Mouse (Mus musculus) CD4-positive naive resting alpha-beta T cell, adult 57 days (primary cell): Measurements from ENCODE around the gene Sbno2. TPM values are rescaled to one million over a fixed set of nuclear protein-coding genes. Genes with fewer than 3 reads are reported as not detected.

ENCODE experiments used
- total RNA-seq: library from RNA; stranded (reverse); gene quantifications from one replicate; pipeline ENCODE4 v1.2.4, GENCODE M21; 2023

Gene Sbno2
- total RNA-seq, result 103 TPM

GRCm38 (mm10) chr10:80105460-80105859, at the start of gene Sbno2:
Sbno2 (minus strand) TSS chr10:80105571.

GRCm38 (mm10) chr10:80147719-80148601, 42.6 kb upstream of the Sbno2 start, which contains the start of gene Midn:
Midn (plus strand) TSS chr10:80148272.

GRCm38 (mm10) chr10:80140666-80141035, 35.3 kb upstream of the Sbno2 start, which contains the start of gene Cbarp:
Cbarp (minus strand) TSS chr10:80140835.

GRCm38 (mm10) chr10:80138553-80139438, 33.4 kb upstream of the Sbno2 start, which contains the start of gene Atp5d:
Atp5d (plus strand) TSS chr10:80138632.

GRCm38 (mm10) chr10:80115290-80115943, 10.0 kb upstream of the Sbno2 start, which contains the start of gene Stk11:
Stk11 (plus strand) TSS chr10:80115803.

GRCm38 (mm10) chr10:80047041-80047565, 58.3 kb downstream of the Sbno2 start, which contains the start of gene Gpx4:
Gpx4 (plus strand) TSS chr10:80047166.

GRCm38 (mm10) chr10:80039559-80039979, 65.8 kb downstream of the Sbno2 start, which contains the start of gene Polr2e:
Polr2e (minus strand) TSS chr10:80039795.

GRCm38 (mm10) chr10:80016511-80016910, 88.9 kb downstream of the Sbno2 start, which contains the start of gene Arhgap45:
Arhgap45 (plus strand) TSS chr10:80016653.

Other genes with a start within 250 kb of the Sbno2 start
- gene Prtn3, start 231.1 kb downstream of the Sbno2 start, total RNA-seq, result not detected
- 1.0 TPM for gene Plppr3, start 230.9 kb downstream of the Sbno2 start, total RNA-seq
- gene Elane, start 219.3 kb downstream of the Sbno2 start, total RNA-seq, result 0.83 TPM
- gene Cfd, start 214.7 kb downstream of the Sbno2 start, total RNA-seq, result not detected
- 59.4 TPM for gene Med16, start 196.6 kb downstream of the Sbno2 start, total RNA-seq
- not detected for gene Gm26602, start 194.7 kb downstream of the Sbno2 start, total RNA-seq
- gene Kiss1r, start 188.6 kb downstream of the Sbno2 start, total RNA-seq, result 0.65 TPM
- gene R3hdm4, start 184.4 kb downstream of the Sbno2 start, total RNA-seq, result 119 TPM
- 8.4 TPM for gene Arid3a, start 178.5 kb downstream of the Sbno2 start, total RNA-seq
- gene Wdr18, start 145.4 kb downstream of the Sbno2 start, total RNA-seq, result 48.5 TPM
- 0.68 TPM for gene Grin3b, start 134.9 kb downstream of the Sbno2 start, total RNA-seq
- gene Tmem259, start 121.2 kb downstream of the Sbno2 start, total RNA-seq, result 158 TPM
- 442 TPM for gene Cnn2, start 117.0 kb downstream of the Sbno2 start, total RNA-seq
- gene Abca7, start 109.1 kb downstream of the Sbno2 start, total RNA-seq, result 80.3 TPM
- 901 TPM for gene Arhgap45, start 88.9 kb downstream of the Sbno2 start, total RNA-seq
- 75.3 TPM for gene Polr2e, start 65.8 kb downstream of the Sbno2 start, total RNA-seq
- 154 TPM for gene Gpx4, start 58.4 kb downstream of the Sbno2 start, total RNA-seq
- gene Stk11, start 10.2 kb upstream of the Sbno2 start, total RNA-seq, result 140 TPM
- gene Atp5d, start 33.1 kb upstream of the Sbno2 start, total RNA-seq, result 168 TPM
- gene Cbarp, start 35.3 kb upstream of the Sbno2 start, total RNA-seq, result 38.2 TPM
- 101 TPM for gene Midn, start 42.7 kb upstream of the Sbno2 start, total RNA-seq
- 178 TPM for gene Cirbp, start 60.4 kb upstream of the Sbno2 start, total RNA-seq
- 11.6 TPM for gene 1600002K03Rik, start 67.4 kb upstream of the Sbno2 start, total RNA-seq
- gene Efna2, start 73.9 kb upstream of the Sbno2 start, total RNA-seq, result 0.35 TPM
- 75.4 TPM for gene Mum1, start 120.9 kb upstream of the Sbno2 start, total RNA-seq
- 95.8 TPM for gene Ndufs7, start 143.6 kb upstream of the Sbno2 start, total RNA-seq
- not detected for gene Gamt, start 155.4 kb upstream of the Sbno2 start, total RNA-seq
- gene Dazap1, start 155.9 kb upstream of the Sbno2 start, total RNA-seq, result 170 TPM
- 3,730 TPM for gene Rps15, start 186.9 kb upstream of the Sbno2 start, total RNA-seq
- gene Apc2, start 190.4 kb upstream of the Sbno2 start, total RNA-seq, result not detected
- 26.2 TPM for gene 2310011J03Rik, start 215.0 kb upstream of the Sbno2 start, total RNA-seq
- gene Pcsk4, start 223.9 kb upstream of the Sbno2 start, total RNA-seq, result 1.5 TPM
- gene Reep6, start 224.4 kb upstream of the Sbno2 start, total RNA-seq, result not detected
- gene Adamtsl5, start 242.8 kb upstream of the Sbno2 start, total RNA-seq, result not detected